Mouse (Mus musculus) G1E (cell line): ENCODE measurements around the gene Taf11. TPM values are rescaled to one million over a fixed set of nuclear protein-coding genes. Genes with fewer than 3 reads are reported as not detected.

Source experiments
- ATAC-seq: 2 replicates; pipeline ENCODE4 v1.8.0; 2016; ENCODE audit warnings: mild to moderate bottlenecking; ENCODE audit not compliant: insufficient number of reproducible peaks, poor library complexity, low FRiP score, severe bottlenecking; ENCODE audit errors: extremely low read depth
- DNase-seq: peaks from one replicate; pipeline ENCODE4 v3.0.0; 2012; ENCODE audit warnings: low spot score
- H3K27me3 ChIP-seq: 2 replicates; pipeline ENCODE4 v1.6.1; 2012; ENCODE audit warnings: mild to moderate bottlenecking, low read length, inconsistent platforms; ENCODE audit not compliant: insufficient read depth
- H3K36me3 ChIP-seq: replicated peaks from 2 replicates; pipeline ENCODE3; 2012; ENCODE audit warnings: mild to moderate bottlenecking, inconsistent platforms
- H3K4me1 ChIP-seq: 2 replicates; pipeline ENCODE4 v1.6.1; 2012; ENCODE audit warnings: low read depth, low read length, inconsistent platforms, mixed read lengths; ENCODE audit not compliant: insufficient read depth
- H3K4me3 ChIP-seq: 2 replicates; pipeline ENCODE4 v1.5.1; 2012; ENCODE audit warnings: low read depth, mild to moderate bottlenecking, inconsistent platforms, low read length, moderate library complexity, mixed read lengths
- H3K9me3 ChIP-seq: replicated peaks from 2 replicates; pipeline ENCODE4 v1.6.1; 2012; ENCODE audit warnings: inconsistent platforms
- CTCF ChIP-seq: IDR thresholded peaks from 2 replicates; pipeline ENCODE4 v1.5.1; 2012; ENCODE audit warnings: low read depth, low read length, inconsistent platforms, mixed read lengths
- GATA1 ChIP-seq: IDR thresholded peaks from 2 replicates; pipeline ENCODE4 v1.6.1; 2012; ENCODE audit warnings: borderline replicate concordance, low read length, inconsistent platforms, mixed read lengths
- GATA2 ChIP-seq: IDR thresholded peaks from 2 replicates; pipeline ENCODE4 v1.6.1; 2012; ENCODE audit warnings: low read depth, low read length, inconsistent platforms, borderline replicate concordance
- POLR2AphosphoS5 ChIP-seq: IDR thresholded peaks from 2 replicates; pipeline ENCODE4 v1.6.1; 2012; ENCODE audit warnings: low read depth, low read length, inconsistent platforms; ENCODE audit not compliant: insufficient replicate concordance
- TAL1 ChIP-seq: conservative IDR thresholded peaks from 2 replicates; pipeline ENCODE4 v1.6.1; 2012; ENCODE audit warnings: low read depth, low read length, inconsistent platforms, mixed read lengths
- polyA plus RNA-seq: library from polyadenylated mRNA; stranded (reverse); fragments of >175 nt; gene quantifications from 2 replicates; pipeline ENCODE4 v1.2.3, GENCODE M21; 2012
- total RNA-seq, 2 experiments: library from RNA; stranded (forward) in 1 of 2; stranded (reverse) in 1 of 2; fragments of 200-1000 nt in 1 of 2; fragments of >200 nt in 1 of 2; fragmentation: Nextera tagmentation in 1 of 2; gene quantifications; 2 replicates each; pipeline ENCODE4 v1.2.3; 2014 to 2017

Gene Taf11
- total and polyA plus RNA-seq, 3 experiments: 36.1 to 42.4 (median 41.8) TPM

GRCm38 (mm10) chr17:27925504-27925903 lies 15.9 kb upstream of the Taf11 start:
- Histone ChIP-seq H3K27me3 (no peaks in the 10 kb centered on the region), H3K9me3 (no peaks in the 10 kb centered on the region), H3K4me1 (no peaks in the 10 kb centered on the region), H3K36me3 (peaks cover 41% of the 10 kb centered on the region), H3K4me3 (no peak overlapping the region)
- TF ChIP-seq GATA2 (no peak), POLR2AphosphoS5 (no peak), GATA1 (no peak), TAL1 (no peak), CTCF (no peak)
- ATAC-seq (no peak), DNase-seq (no peak)

- H3K9me3 ChIP-seq: no peaks in the 10 kb centered on the region
- H3K4me3 ChIP-seq: no peak overlapping the region
- TF ChIP-seq TAL1 (no peak), GATA2 (no peak), POLR2AphosphoS5 (no peak), GATA1 (no peak), CTCF (no peak)
- H3K36me3 ChIP-seq: peaks cover 44% of the 10 kb centered on the region
- DNase-seq (no peak), ATAC-seq (no peak)
- no peaks in the 10 kb centered on the region for H3K27me3 ChIP-seq
- no peaks in the 10 kb centered on the region for H3K4me1 ChIP-seq
Observed at GRCm38 (mm10) chr17:27925054-27925453, 15.4 kb upstream of the Taf11 start.

GRCm38 (mm10) chr17:27922174-27922712 lies 12.6 kb upstream of the Taf11 start:
- no peak for ATAC-seq
- no peaks in the 10 kb centered on the region for H3K4me1 ChIP-seq
- no peak for TF ChIP-seq POLR2AphosphoS5
- H3K9me3 ChIP-seq: no peaks in the 10 kb centered on the region
- no peak for DNase-seq
- peaks cover 31% of the 10 kb centered on the region for H3K36me3 ChIP-seq
- H3K27me3 ChIP-seq: no peaks in the 10 kb centered on the region
- H3K4me3 ChIP-seq: no peak overlapping the region

GRCm38 (mm10) chr17:27920676-27921075 lies 11.0 kb upstream of the Taf11 start:
- Histone ChIP-seq H3K4me1 (no peaks in the 10 kb centered on the region), H3K27me3 (no peaks in the 10 kb centered on the region), H3K9me3 (no peaks in the 10 kb centered on the region), H3K36me3 (peaks cover 33% of the 10 kb centered on the region), H3K4me3 (no peak overlapping the region)
- no peak for DNase-seq
- ATAC-seq: no peak
- no peak for TF ChIP-seq TAL1
- no peak for TF ChIP-seq CTCF
- TF ChIP-seq POLR2AphosphoS5: no peak
- TF ChIP-seq GATA1: no peak
- no peak for TF ChIP-seq GATA2

- no peak for ATAC-seq
- Histone ChIP-seq H3K9me3 (no peaks in the 10 kb centered on the region), H3K4me1 (peaks cover 3% of the 10 kb centered on the region; the same call in 1 of the 2 replicates), H3K4me3 (no peak overlapping the region), H3K27me3 (no peaks in the 10 kb centered on the region), H3K36me3 (peaks cover 36% of the 10 kb centered on the region)
- no peak for TF ChIP-seq CTCF
- no peak for TF ChIP-seq GATA2
- no peak for TF ChIP-seq POLR2AphosphoS5
- no peak for TF ChIP-seq TAL1
- no peak for TF ChIP-seq GATA1
- no peak for DNase-seq
Observed at GRCm38 (mm10) chr17:27916366-27916765, 6.7 kb upstream of the Taf11 start.

- no peaks in the 10 kb centered on the region for H3K9me3 ChIP-seq
- H3K27me3 ChIP-seq: no peaks in the 10 kb centered on the region
- peaks cover 19% of the 10 kb centered on the region for H3K4me1 ChIP-seq
- H3K4me3 ChIP-seq: no peak overlapping the region
- peaks cover 27% of the 10 kb centered on the region for H3K36me3 ChIP-seq
- no peak for TF ChIP-seq GATA2
- TF ChIP-seq POLR2AphosphoS5: no peak
- no peak for TF ChIP-seq GATA1
- TF ChIP-seq TAL1: no peak
- TF ChIP-seq CTCF: no peak
- no peak for ATAC-seq
- no peak for DNase-seq
Observed at GRCm38 (mm10) chr17:27914742-27915141, 5.1 kb upstream of the Taf11 start.

- ATAC-seq: no peak
- H3K4me3 ChIP-seq: no peak overlapping the region
Observed at GRCm38 (mm10) chr17:27911371-27911770, 1.7 kb upstream of the Taf11 start.

More at GRCm38 (mm10) chr17:27911371-27911770, 1.7 kb upstream of the Taf11 start:
- Histone ChIP-seq H3K9me3 (no peaks in the 10 kb centered on the region), H3K27me3 (no peaks in the 10 kb centered on the region), H3K4me1 (peaks cover 35% of the 10 kb centered on the region), H3K36me3 (peaks cover 24% of the 10 kb centered on the region)
- TF ChIP-seq TAL1 (no peak), GATA1 (no peak), CTCF (no peak), GATA2 (no peak)
- DNase-seq: no peak
